Mouse (Mus musculus): ENCODE data around the gene Rb1.

DNA sequence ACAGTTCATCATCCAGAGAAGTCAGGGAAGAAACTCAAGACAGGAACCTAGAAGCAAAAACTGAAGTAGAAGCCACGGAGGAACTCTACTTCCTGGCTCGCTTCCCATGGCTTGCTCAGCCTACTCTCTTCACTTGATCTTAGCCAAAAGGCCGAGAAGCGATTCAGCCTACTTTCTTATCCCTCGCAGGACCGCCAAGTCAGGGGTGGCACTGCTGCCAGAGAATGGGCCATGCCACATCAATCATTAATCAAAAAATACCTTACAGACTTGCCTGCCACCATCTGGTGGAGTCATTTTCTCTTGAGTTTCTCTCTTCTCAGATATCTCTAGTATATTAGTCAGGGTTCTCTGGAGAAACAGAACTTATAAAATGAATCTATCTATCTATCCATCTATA lies 160.5 kb downstream of the Rb1 start:
- TF ChIP-seq CTCF (IDR thresholded peaks at IDR 0.05; ENCODE audit: low read depth): no peak
- TF ChIP-seq EP300 (optimal IDR thresholded peaks at IDR 0.05): no peak

All from stomach, postnatal 0 days (tissue).